Mouse (Mus musculus): Measurements from ENCODE around the gene C130050O18Rik. TPM values are rescaled to one million over a fixed set of nuclear protein-coding genes. Genes with fewer than 3 reads are reported as not detected.

C130050O18Rik gene
- polyA plus RNA-seq, 1 experiment = not detected

DNA sequence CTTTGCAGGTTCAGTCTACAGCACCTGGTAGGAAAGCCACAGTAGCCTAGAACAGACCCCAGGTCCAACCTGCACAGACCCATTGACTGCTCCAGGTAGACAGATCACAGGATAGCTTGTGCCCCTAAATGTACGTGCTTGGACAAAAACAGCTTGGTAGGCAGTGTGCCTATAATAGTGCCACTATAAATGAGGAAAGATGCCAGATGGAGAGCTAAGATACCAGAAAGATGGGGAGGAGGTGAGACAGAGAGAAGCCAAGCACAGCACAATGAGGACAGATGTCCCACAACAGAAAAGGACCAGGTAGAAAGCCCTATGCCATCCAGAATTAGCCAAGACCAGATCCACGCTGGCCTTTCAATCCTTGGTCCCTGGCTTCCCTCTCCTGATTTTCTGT is 3.0 kb upstream of the C130050O18Rik start:
- no peak overlapping the region for H3K4me3 ChIP-seq (replicated peaks)
- H3K27me3 ChIP-seq (ENCODE audit: control insufficient read depth) = no peaks in the 10 kb centered on the region
- no peak for TF ChIP-seq TAL1 (IDR thresholded peaks at IDR 0.05; ENCODE audit: low read length)
- no peak for TF ChIP-seq GATA1 (IDR thresholded peaks at IDR 0.05; ENCODE audit: low read length)
- H3K36me3 ChIP-seq (ENCODE audit: control insufficient read depth) = peaks cover 5% of the 10 kb centered on the region
- peaks cover 50% of the 10 kb centered on the region for H3K4me1 ChIP-seq (ENCODE audit: control insufficient read depth)
- H3K9me3 ChIP-seq (ENCODE audit: control insufficient read depth, low read length) = no peaks in the 10 kb centered on the region

DNA sequence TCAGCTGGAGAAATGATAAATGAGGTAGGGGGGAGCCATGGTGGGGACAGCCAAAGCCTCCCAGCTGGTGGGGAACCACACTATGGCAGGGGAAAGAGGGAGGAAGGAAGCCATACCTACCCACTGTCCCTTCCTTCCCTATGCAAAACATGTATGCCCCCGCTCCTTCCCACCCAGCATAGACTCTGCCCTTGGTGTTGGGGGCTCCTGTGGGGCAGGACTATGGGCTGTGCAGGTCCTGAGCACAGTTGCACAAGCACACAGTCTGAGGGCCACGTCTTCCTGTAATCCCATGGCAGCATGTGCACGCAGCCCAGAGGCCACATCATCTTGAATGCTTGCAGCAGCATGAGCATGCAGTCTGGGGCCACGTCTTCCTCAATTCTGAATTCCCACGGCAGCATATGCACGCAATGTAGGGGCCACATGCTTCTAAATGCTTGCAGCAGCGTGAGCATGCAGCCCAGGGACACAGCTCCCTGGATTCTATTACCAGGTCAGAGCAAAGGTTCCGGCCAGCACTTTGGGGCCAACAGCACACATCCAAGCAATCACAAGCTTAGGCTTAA is 1.3 kb upstream of the C130050O18Rik start:
- no peak for TF ChIP-seq TAL1 (IDR thresholded peaks at IDR 0.05; ENCODE audit: low read length)
- no peak for TF ChIP-seq GATA1 (IDR thresholded peaks at IDR 0.05; ENCODE audit: low read length)
- Histone ChIP-seq H3K36me3 (ENCODE audit: control insufficient read depth) (no peaks in the 10 kb centered on the region; the same call in 1 of the 2 replicates), H3K4me3 (replicated peaks) (no peak overlapping the region), H3K4me1 (ENCODE audit: control insufficient read depth) (peaks cover 33% of the 10 kb centered on the region), H3K9me3 (ENCODE audit: control insufficient read depth, low read length) (no peaks in the 10 kb centered on the region), H3K27me3 (ENCODE audit: control insufficient read depth) (no peaks in the 10 kb centered on the region)

DNA sequence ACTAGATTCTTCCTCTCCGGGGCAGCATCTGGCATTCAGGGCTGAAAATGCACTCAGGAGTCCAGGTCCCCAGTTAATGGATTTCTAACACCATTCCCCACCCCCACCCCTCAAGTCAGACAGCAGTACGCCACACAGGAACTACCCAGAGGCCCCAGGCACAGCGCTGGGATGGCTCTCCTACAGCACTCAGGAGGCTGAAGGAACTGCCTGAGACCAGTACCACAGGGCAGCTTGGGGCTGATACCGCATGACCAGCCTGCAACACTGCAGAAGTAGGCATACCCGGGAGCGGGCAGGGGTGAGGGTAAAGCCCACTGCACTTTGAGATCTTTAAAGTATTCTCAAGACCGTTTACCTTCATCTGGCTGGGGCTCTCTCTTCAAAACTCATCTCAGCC is 398 bp downstream of the C130050O18Rik start:
- no peaks in the 10 kb centered on the region for H3K27me3 ChIP-seq (ENCODE audit: control insufficient read depth)
- H3K4me1 ChIP-seq (ENCODE audit: control insufficient read depth) = peaks cover 30% of the 10 kb centered on the region
- no peaks in the 10 kb centered on the region for H3K36me3 ChIP-seq (ENCODE audit: control insufficient read depth)
- TF ChIP-seq GATA1 (IDR thresholded peaks at IDR 0.05; ENCODE audit: low read length) (no peak), TAL1 (IDR thresholded peaks at IDR 0.05; ENCODE audit: low read length) (no peak)
- no peaks in the 10 kb centered on the region for H3K9me3 ChIP-seq (ENCODE audit: control insufficient read depth, low read length)
- H3K4me3 ChIP-seq (replicated peaks) = no peak overlapping the region

DNA sequence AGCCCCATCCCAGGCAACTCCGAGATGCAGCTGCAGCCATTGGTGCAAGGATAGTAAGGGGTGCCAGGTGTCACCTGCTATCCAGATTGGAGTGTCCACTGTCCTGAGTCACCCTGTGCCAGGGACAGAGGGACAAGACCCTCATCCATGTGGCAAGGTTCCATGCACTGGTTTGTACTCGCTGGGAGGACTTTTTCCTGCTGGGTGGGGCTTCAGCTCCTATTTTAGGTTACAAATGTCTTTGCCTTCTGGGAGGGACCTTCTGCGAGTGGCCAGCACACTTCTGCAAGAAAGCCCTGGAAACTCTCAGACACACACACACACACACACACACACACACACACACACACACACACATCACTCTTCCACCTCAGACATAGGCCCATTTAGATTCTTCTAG is 873 bp downstream of the C130050O18Rik start:
- no peaks in the 10 kb centered on the region for H3K36me3 ChIP-seq (ENCODE audit: control insufficient read depth)
- H3K27me3 ChIP-seq (ENCODE audit: control insufficient read depth) = no peaks in the 10 kb centered on the region
- no peak overlapping the region for H3K4me3 ChIP-seq (replicated peaks)
- H3K4me1 ChIP-seq (ENCODE audit: control insufficient read depth) = peaks cover 28% of the 10 kb centered on the region
- H3K9me3 ChIP-seq (ENCODE audit: control insufficient read depth, low read length) = no peaks in the 10 kb centered on the region
- no peak for TF ChIP-seq TAL1 (IDR thresholded peaks at IDR 0.05; ENCODE audit: low read length)
- no peak for TF ChIP-seq GATA1 (IDR thresholded peaks at IDR 0.05; ENCODE audit: low read length)

DNA sequence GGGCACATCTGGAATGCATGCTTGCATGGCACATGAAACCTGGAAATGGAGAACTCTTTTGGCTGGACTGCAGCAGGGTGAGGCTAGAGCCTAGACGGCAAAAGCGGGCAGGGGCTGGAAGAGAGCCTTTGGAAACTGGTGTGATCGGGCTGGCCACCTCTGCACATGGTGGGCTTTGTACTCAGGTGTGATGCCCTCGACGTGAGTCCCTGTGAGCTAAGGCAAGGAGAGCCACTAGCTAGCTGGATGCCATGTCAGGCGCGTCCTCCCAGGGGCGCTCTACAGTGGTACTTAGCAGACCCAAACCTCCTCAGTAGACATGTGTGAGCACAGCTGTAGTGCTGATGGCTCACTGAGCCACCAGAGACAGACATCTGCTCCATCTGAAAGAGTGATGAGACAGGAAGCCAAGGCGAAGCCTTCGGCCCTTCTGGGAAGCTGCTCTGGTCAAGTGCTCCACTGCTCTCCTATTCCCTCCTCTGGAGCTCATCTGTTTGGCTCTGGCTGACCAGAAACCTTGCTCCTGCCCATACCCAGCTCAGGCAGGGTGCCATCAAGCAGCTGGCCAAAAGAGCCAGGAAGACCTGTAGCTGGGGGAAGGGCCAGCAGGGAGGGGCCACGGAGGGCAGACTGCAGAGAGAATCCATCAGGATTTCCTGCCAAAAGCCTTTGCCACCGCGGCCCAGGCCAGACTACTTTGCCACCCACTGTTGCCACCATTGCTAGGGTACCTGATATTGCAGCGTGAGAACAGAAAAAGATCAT is 2.2 kb downstream of the C130050O18Rik start:
- Histone ChIP-seq H3K4me1 (ENCODE audit: control insufficient read depth) (peaks cover 28% of the 10 kb centered on the region), H3K27me3 (ENCODE audit: control insufficient read depth) (no peaks in the 10 kb centered on the region), H3K9me3 (ENCODE audit: control insufficient read depth, low read length) (no peaks in the 10 kb centered on the region), H3K36me3 (ENCODE audit: control insufficient read depth) (no peaks in the 10 kb centered on the region), H3K4me3 (replicated peaks) (no peak overlapping the region)
- TF ChIP-seq TAL1 (IDR thresholded peaks at IDR 0.05; ENCODE audit: low read length) (no peak), GATA1 (IDR thresholded peaks at IDR 0.05; ENCODE audit: low read length) (no peak)

DNA sequence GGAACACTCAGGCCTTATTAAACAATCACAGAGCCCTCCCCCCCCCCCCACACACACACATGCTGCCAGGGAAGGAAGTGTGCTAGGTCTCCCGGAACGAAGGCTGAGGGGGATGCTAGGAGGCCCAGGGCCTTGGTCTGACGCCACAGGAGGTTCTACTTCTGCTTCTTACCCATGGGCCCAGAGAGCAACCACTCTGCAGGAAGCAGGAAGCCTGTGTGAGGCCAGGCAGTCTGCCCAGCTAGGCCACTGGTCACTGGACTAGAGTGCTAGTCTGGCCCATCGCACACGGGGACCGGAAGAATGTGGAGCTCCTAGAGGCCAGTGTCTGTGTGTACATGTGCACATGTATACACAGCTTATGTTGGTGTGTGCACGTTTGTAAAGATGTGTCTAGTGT is 3.4 kb downstream of the C130050O18Rik start:
- TF ChIP-seq GATA1 (IDR thresholded peaks at IDR 0.05; ENCODE audit: low read length) = no peak
- TF ChIP-seq TAL1 (IDR thresholded peaks at IDR 0.05; ENCODE audit: low read length) = no peak
- Histone ChIP-seq H3K4me1 (ENCODE audit: control insufficient read depth) (peaks cover 28% of the 10 kb centered on the region), H3K36me3 (ENCODE audit: control insufficient read depth) (no peaks in the 10 kb centered on the region), H3K27me3 (ENCODE audit: control insufficient read depth) (no peaks in the 10 kb centered on the region), H3K4me3 (replicated peaks) (no peak overlapping the region), H3K9me3 (ENCODE audit: control insufficient read depth, low read length) (no peaks in the 10 kb centered on the region)

DNA sequence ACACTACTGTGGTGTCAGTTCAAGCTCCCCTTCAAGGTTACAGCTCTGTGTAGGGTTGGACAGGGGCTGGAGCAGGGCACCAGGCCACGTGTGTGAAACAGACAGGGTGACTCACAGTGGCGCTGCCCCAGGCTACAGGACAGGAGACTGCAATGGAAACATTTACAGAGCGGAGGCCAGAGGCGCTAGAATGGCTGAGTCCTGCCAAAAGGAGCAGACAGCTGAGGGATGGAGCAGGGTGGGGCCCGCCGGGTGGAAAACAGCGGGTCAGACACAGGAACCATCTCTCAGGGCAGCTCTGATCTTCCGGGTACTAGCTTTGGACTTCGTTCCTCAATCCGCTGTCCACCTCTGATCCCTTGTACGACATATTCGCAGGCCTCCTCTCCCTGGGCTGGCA is 4.3 kb downstream of the C130050O18Rik start:
- no peaks in the 10 kb centered on the region for H3K9me3 ChIP-seq (ENCODE audit: control insufficient read depth, low read length)
- H3K4me3 ChIP-seq (replicated peaks) = no peak overlapping the region
- peaks cover 4% of the 10 kb centered on the region for H3K36me3 ChIP-seq (ENCODE audit: control insufficient read depth)
- H3K27me3 ChIP-seq (ENCODE audit: control insufficient read depth) = no peaks in the 10 kb centered on the region
- no peak for TF ChIP-seq TAL1 (IDR thresholded peaks at IDR 0.05; ENCODE audit: low read length)
- TF ChIP-seq GATA1 (IDR thresholded peaks at IDR 0.05; ENCODE audit: low read length) = no peak
- H3K4me1 ChIP-seq (ENCODE audit: control insufficient read depth) = peaks cover 19% of the 10 kb centered on the region

DNA sequence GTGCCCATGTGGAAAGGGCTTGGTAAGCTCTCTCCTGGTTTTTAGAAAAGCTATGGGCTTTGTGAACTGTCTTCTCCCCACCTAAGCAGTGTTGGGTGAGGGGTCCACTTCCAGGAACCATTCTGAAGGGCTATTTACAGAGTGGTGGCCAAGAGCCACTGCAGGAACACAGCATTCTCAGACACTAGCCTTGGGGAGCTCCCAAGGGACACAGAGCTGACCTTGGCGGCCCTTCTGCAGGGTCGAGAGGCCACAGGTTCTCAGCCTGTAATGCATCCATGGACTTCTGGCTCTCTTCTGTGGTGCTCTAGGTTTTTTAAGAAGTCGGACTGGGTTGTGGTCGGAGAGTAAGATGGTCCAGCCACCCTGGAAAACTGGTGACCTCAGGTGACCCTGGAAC is 5.0 kb downstream of the C130050O18Rik start:
- no peak overlapping the region for H3K4me3 ChIP-seq (replicated peaks)
- no peaks in the 10 kb centered on the region for H3K9me3 ChIP-seq (ENCODE audit: control insufficient read depth, low read length)
- H3K27me3 ChIP-seq (ENCODE audit: control insufficient read depth) = no peaks in the 10 kb centered on the region
- H3K36me3 ChIP-seq (ENCODE audit: control insufficient read depth) = peaks cover 10% of the 10 kb centered on the region
- peaks cover 12% of the 10 kb centered on the region for H3K4me1 ChIP-seq (ENCODE audit: control insufficient read depth)
- TF ChIP-seq TAL1 (IDR thresholded peaks at IDR 0.05; ENCODE audit: low read length) (no peak), GATA1 (IDR thresholded peaks at IDR 0.05; ENCODE audit: low read length) (no peak)

DNA sequence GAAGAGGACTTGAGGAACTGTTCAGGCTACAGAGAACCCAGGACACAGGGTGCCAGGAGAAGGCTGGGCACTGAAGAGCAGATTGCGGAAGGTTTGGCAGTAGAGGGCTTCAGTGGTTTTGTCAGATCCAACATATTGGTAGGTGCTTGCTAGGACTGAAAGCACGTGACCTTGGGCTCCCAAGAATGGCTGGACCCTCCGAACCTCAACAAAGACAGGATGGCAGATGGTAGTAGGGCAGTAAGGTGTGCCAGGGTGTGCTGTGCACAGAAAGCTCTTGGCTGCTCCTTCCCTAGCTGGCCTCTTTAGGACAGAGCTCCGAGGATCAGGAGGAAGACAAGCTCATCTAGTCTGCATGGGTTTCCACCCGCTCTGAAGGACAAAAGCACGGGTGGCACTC is 6.0 kb downstream of the C130050O18Rik start:
- Histone ChIP-seq H3K27me3 (ENCODE audit: control insufficient read depth) (no peaks in the 10 kb centered on the region), H3K4me3 (replicated peaks) (no peak overlapping the region), H3K9me3 (ENCODE audit: control insufficient read depth, low read length) (no peaks in the 10 kb centered on the region), H3K4me1 (ENCODE audit: control insufficient read depth) (peaks cover 3% of the 10 kb centered on the region), H3K36me3 (ENCODE audit: control insufficient read depth) (peaks cover 11% of the 10 kb centered on the region)
- TF ChIP-seq TAL1 (IDR thresholded peaks at IDR 0.05; ENCODE audit: low read length) = no peak
- no peak for TF ChIP-seq GATA1 (IDR thresholded peaks at IDR 0.05; ENCODE audit: low read length)

Measured in erythroblast, embryonic 14.5 days (primary cell).